In genomic region chr16:23314790-23315189, GRCm38 (mm10) we compare ENCODE assay signal across 10 mouse cellular contexts.
DNase-seq lines count a peak whose midpoint lies in the region; ATAC-seq and TF ChIP-seq lines count a peak whose summit lies in the region.
"Had no signal": no experiment of that assay in that cellular context is flagged by ENCODE, and none has a peak within 500 bp of the region (broad histone marks: within the 10 kb centered on the region; RNA-seq: fewer than 3 reads in every experiment).

No protein-coding gene starts in this region.

- no peak overlapping the region for H3K4me2 ChIP-seq in hindbrain, embryonic 14.5 days (replicated peaks)
- H3K4me2 ChIP-seq in midbrain, embryonic 15.5 days = no peak overlapping the region
- H3K4me2 ChIP-seq: embryonic facial prominence, embryonic 13.5 days; hindbrain, embryonic 12.5 days had no signal

- TF ChIP-seq POLR2A in testis, adult 2 months (IDR thresholded peaks at IDR 0.05; ENCODE audit: control insufficient read depth, low read depth, low read length) = no peak

- H3K4me3 ChIP-seq in testis, adult 2 months (ENCODE audit: control insufficient read depth, low read depth, low read length) = no peak overlapping the region
- H3K4me3 ChIP-seq in hindbrain, embryonic 14.5 days (replicated peaks; ENCODE audit: low read length) = no peak overlapping the region
- H3K4me3 ChIP-seq in midbrain, embryonic 15.5 days = no peak overlapping the region
- H3K4me3 ChIP-seq: embryonic facial prominence, embryonic 13.5 days; hindbrain, embryonic 12.5 days; megakaryocyte, embryonic 14.5 days had no signal

- no peak for DNase-seq in testis, postnatal 10 days (ENCODE audit: low spot score)
- DNase-seq in lung, postnatal 10 days = peak; percentile 63
- DNase-seq in hindbrain, embryonic 14.5 days (ENCODE audit: low spot score) = no peak
- no peak for DNase-seq in gastrocnemius, adult 8-10 months (ENCODE audit: low spot score in 2 of 2)

- no peaks in the 10 kb centered on the region for H3K27me3 ChIP-seq in testis, adult 2 months (ENCODE audit: control insufficient read depth, insufficient read depth, low read length)
- H3K27me3 ChIP-seq in hindbrain, embryonic 14.5 days (ENCODE audit: control insufficient read depth, insufficient read depth, low read length) = no peaks in the 10 kb centered on the region
- no peaks in the 10 kb centered on the region for H3K27me3 ChIP-seq in midbrain, embryonic 15.5 days (replicated peaks)
- H3K27me3 ChIP-seq: embryonic facial prominence, embryonic 13.5 days; hindbrain, embryonic 12.5 days; megakaryocyte, embryonic 14.5 days had no signal

- no peaks in the 10 kb centered on the region for H3K4me1 ChIP-seq in testis, adult 2 months (ENCODE audit: control insufficient read depth, insufficient read depth, low read length)
- H3K4me1 ChIP-seq in hindbrain, embryonic 14.5 days (replicated peaks; ENCODE audit: control insufficient read depth, insufficient read depth, low read length) = peaks cover 3% of the 10 kb centered on the region; the same call in 1 of the 2 replicates
- no peaks in the 10 kb centered on the region for H3K4me1 ChIP-seq in midbrain, embryonic 15.5 days
- H3K4me1 ChIP-seq: megakaryocyte, embryonic 14.5 days had no signal

- no peaks in the 10 kb centered on the region for H3K9me3 ChIP-seq in hindbrain, embryonic 14.5 days (ENCODE audit: control insufficient read depth, low read length)
- H3K9me3 ChIP-seq in midbrain, embryonic 15.5 days = no peaks in the 10 kb centered on the region
- H3K9me3 ChIP-seq: embryonic facial prominence, embryonic 13.5 days; hindbrain, embryonic 12.5 days had no signal

- TF ChIP-seq CTCF in testis, adult 2 months (IDR thresholded peaks at IDR 0.05; ENCODE audit: control insufficient read depth, insufficient read depth, insufficient replicate concordance, low read depth, low read length) = no peak

- H3K9ac ChIP-seq in hindbrain, embryonic 14.5 days = no peak overlapping the region
- H3K9ac ChIP-seq in midbrain, embryonic 15.5 days = no peak overlapping the region
- H3K9ac ChIP-seq: embryonic facial prominence, embryonic 13.5 days; hindbrain, embryonic 12.5 days had no signal

- peak; percentile 93 for ATAC-seq in granulocyte monocyte progenitor cell, adult 5-6 weeks (replicated peaks; ENCODE audit: poor library complexity, severe bottlenecking)
- ATAC-seq in hindbrain, embryonic 14.5 days (ENCODE audit: low FRiP score) = no peak
- ATAC-seq in midbrain, embryonic 15.5 days (replicated peaks) = no peak

- H3K27ac ChIP-seq in testis, adult 2 months (ENCODE audit: control insufficient read depth, insufficient read depth, low read depth, low read length) = 0 out of 2 replicates have a peak overlapping the region, but pooled peaks have one; percentile 6
- H3K27ac ChIP-seq in hindbrain, embryonic 14.5 days = no peak overlapping the region
- H3K27ac ChIP-seq in midbrain, embryonic 15.5 days = no peak overlapping the region
- H3K27ac ChIP-seq: embryonic facial prominence, embryonic 13.5 days; hindbrain, embryonic 12.5 days had no signal

- WGBS in hindbrain, embryonic 14.5 days = 10% methylated on average over 7 of the region's 7 CpGs
- WGBS in midbrain, embryonic 15.5 days = 32% methylated on average over 7 of the region's 7 CpGs

- H3K36me3 ChIP-seq in testis, adult 2 months (ENCODE audit: control insufficient read depth, insufficient read depth, low read length) = no peaks in the 10 kb centered on the region
- H3K36me3 ChIP-seq in hindbrain, embryonic 14.5 days (replicated peaks; ENCODE audit: control insufficient read depth, insufficient read depth) = peaks cover 16% of the 10 kb centered on the region
- H3K36me3 ChIP-seq in midbrain, embryonic 15.5 days (replicated peaks) = no peaks in the 10 kb centered on the region
